Mouse (Mus musculus): Measurements from ENCODE around the gene Me3.

GRCm38 (mm10) chr7:89676176-89676575 lies 44.0 kb downstream of the Me3 start:
- TF ChIP-seq CTCF (IDR thresholded peaks at IDR 0.05; ENCODE audit: low read depth) (no peak), EP300 (IDR thresholded peaks at IDR 0.05; ENCODE audit: low read depth) (no peak)

Data from heart, postnatal 0 days (tissue).